Comparison of ENCODE assay signal across 38 mouse cellular contexts in genomic region chr8:21912554-21912953, GRCm38 (mm10). TPM values are rescaled to one million over a fixed set of nuclear protein-coding genes. Genes with fewer than 3 reads are reported as not detected.
"Had no signal": no experiment of that assay in that cellular context is flagged by ENCODE, and none has a peak within 500 bp of the region (broad histone marks: within the 10 kb centered on the region; RNA-seq: fewer than 3 reads in every experiment).

No protein-coding gene starts in this region.

- H3K36me3 ChIP-seq: embryonic facial prominence, embryonic 10.5 days; embryonic facial prominence, embryonic 12.5 days; embryonic facial prominence, embryonic 13.5 days; embryonic facial prominence, embryonic 15.5 days; forebrain, embryonic 10.5 days; forebrain, embryonic 12.5 days; forebrain, embryonic 15.5 days; heart, embryonic 10.5 days had no signal

- H3K4me2 ChIP-seq: embryonic facial prominence, embryonic 12.5 days; embryonic facial prominence, embryonic 13.5 days; embryonic facial prominence, embryonic 15.5 days; forebrain, embryonic 12.5 days; forebrain, embryonic 13.5 days; forebrain, embryonic 15.5 days had no signal

- H3K9me3 ChIP-seq: embryonic facial prominence, embryonic 10.5 days; embryonic facial prominence, embryonic 12.5 days; embryonic facial prominence, embryonic 13.5 days; embryonic facial prominence, embryonic 15.5 days; forebrain, embryonic 10.5 days; forebrain, embryonic 12.5 days; forebrain, embryonic 13.5 days; forebrain, embryonic 15.5 days; heart, embryonic 10.5 days had no signal

- DNase-seq: cerebellum, adult 9-11 months; cerebellum, postnatal 10 days; cerebellum, postnatal 14 days; cerebellum, postnatal 25 days; cerebellum, postnatal 36 days; embryo, embryonic 11 days; forebrain, postnatal 0 days; gastrocnemius, adult 2 months; gastrocnemius, postnatal 10 days; gastrocnemius, postnatal 14 days; gastrocnemius, postnatal 25 days; gastrocnemius, postnatal 36 days; heart, adult 11 months; heart, adult 18-20 months; heart, adult 2 months had no signal

- ATAC-seq: forebrain, embryonic 13.5 days; forebrain, embryonic 14.5 days; forebrain, embryonic 15.5 days; forebrain, embryonic 16.5 days; forebrain, postnatal 0 days had no signal

- H3K4me3 ChIP-seq: embryonic facial prominence, embryonic 10.5 days; embryonic facial prominence, embryonic 12.5 days; embryonic facial prominence, embryonic 13.5 days; embryonic facial prominence, embryonic 15.5 days; erythroblast, embryonic 14.5 days; forebrain, embryonic 10.5 days; forebrain, embryonic 12.5 days; forebrain, embryonic 13.5 days; forebrain, embryonic 15.5 days; gastrocnemius, adult 2 months; heart, adult 2 months; heart, embryonic 10.5 days had no signal

- H3K4me1 ChIP-seq: embryonic facial prominence, embryonic 10.5 days; embryonic facial prominence, embryonic 12.5 days; embryonic facial prominence, embryonic 13.5 days; embryonic facial prominence, embryonic 15.5 days; forebrain, embryonic 10.5 days; forebrain, embryonic 12.5 days; forebrain, embryonic 13.5 days; forebrain, embryonic 15.5 days; heart, embryonic 10.5 days had no signal

- H3K27ac ChIP-seq: embryonic facial prominence, embryonic 10.5 days; embryonic facial prominence, embryonic 12.5 days; embryonic facial prominence, embryonic 13.5 days; embryonic facial prominence, embryonic 15.5 days; forebrain, embryonic 10.5 days; forebrain, embryonic 12.5 days; forebrain, embryonic 13.5 days; forebrain, embryonic 15.5 days; gastrocnemius, adult 2 months; heart, adult 2 months; heart, embryonic 10.5 days had no signal

- H3K9ac ChIP-seq: embryonic facial prominence, embryonic 12.5 days; embryonic facial prominence, embryonic 13.5 days; embryonic facial prominence, embryonic 15.5 days; forebrain, embryonic 12.5 days; forebrain, embryonic 13.5 days; forebrain, embryonic 15.5 days; forebrain, postnatal 0 days had no signal

- H3K27me3 ChIP-seq: embryonic facial prominence, embryonic 12.5 days; embryonic facial prominence, embryonic 13.5 days; embryonic facial prominence, embryonic 15.5 days; forebrain, embryonic 12.5 days; forebrain, embryonic 13.5 days; forebrain, embryonic 15.5 days had no signal

RNA-seq across cellular contexts. Expression of gene Defb11, which starts 6.3 kb away (rescaled TPM):
- total RNA-seq: common myeloid progenitor, adult 5-6 weeks; forebrain, postnatal 0 days; gastrocnemius, adult 18-20 months; gastrocnemius, adult 2 months; gastrocnemius, postnatal 10 days; gastrocnemius, postnatal 14 days; gastrocnemius, postnatal 25 days; gastrocnemius, postnatal 36 days; gastrocnemius, postnatal 4 days; granulocyte monocyte progenitor cell, adult 5-6 weeks; heart, adult 18-20 months; heart, adult 2 months; heart, adult 8-10 months had no signal
- polyA plus RNA-seq: cortical plate, adult 2 months; embryonic facial prominence, embryonic 11.5 days; embryonic facial prominence, embryonic 12.5 days; embryonic facial prominence, embryonic 13.5 days; embryonic facial prominence, embryonic 15.5 days; erythroblast, embryonic 14.5 days; forebrain, embryonic 10.5 days; forebrain, embryonic 11.5 days; frontal cortex, adult 2 months; heart, adult 2 months; heart, embryonic 10.5 days had no signal

RNA-seq across cellular contexts. Expression of gene Defb15, which starts 20.0 kb away (rescaled TPM):
- total RNA-seq: common myeloid progenitor, adult 5-6 weeks; forebrain, postnatal 0 days; gastrocnemius, adult 18-20 months; gastrocnemius, adult 2 months; gastrocnemius, postnatal 10 days; gastrocnemius, postnatal 14 days; gastrocnemius, postnatal 25 days; gastrocnemius, postnatal 36 days; gastrocnemius, postnatal 4 days; granulocyte monocyte progenitor cell, adult 5-6 weeks; heart, adult 18-20 months; heart, adult 2 months; heart, adult 8-10 months had no signal
- polyA plus RNA-seq: cortical plate, adult 2 months; embryonic facial prominence, embryonic 10.5 days; embryonic facial prominence, embryonic 11.5 days; embryonic facial prominence, embryonic 12.5 days; embryonic facial prominence, embryonic 13.5 days; embryonic facial prominence, embryonic 14.5 days; embryonic facial prominence, embryonic 15.5 days; erythroblast, embryonic 14.5 days; forebrain, embryonic 10.5 days; forebrain, embryonic 11.5 days; forebrain, embryonic 12.5 days; forebrain, embryonic 13.5 days; forebrain, embryonic 14.5 days; forebrain, embryonic 15.5 days; forebrain, embryonic 16.5 days; forebrain, postnatal 0 days; frontal cortex, adult 2 months; heart, adult 2 months; heart, embryonic 10.5 days had no signal

RNA-seq across cellular contexts. Expression of gene Defb35, which starts 25.6 kb away (rescaled TPM):
- total RNA-seq: common myeloid progenitor, adult 5-6 weeks; forebrain, postnatal 0 days; gastrocnemius, adult 18-20 months; gastrocnemius, adult 2 months; gastrocnemius, postnatal 10 days; gastrocnemius, postnatal 14 days; gastrocnemius, postnatal 25 days; gastrocnemius, postnatal 36 days; gastrocnemius, postnatal 4 days; granulocyte monocyte progenitor cell, adult 5-6 weeks; heart, adult 18-20 months; heart, adult 2 months; heart, adult 8-10 months had no signal
- polyA plus RNA-seq: cortical plate, adult 2 months; embryonic facial prominence, embryonic 10.5 days; embryonic facial prominence, embryonic 11.5 days; embryonic facial prominence, embryonic 12.5 days; embryonic facial prominence, embryonic 13.5 days; embryonic facial prominence, embryonic 14.5 days; embryonic facial prominence, embryonic 15.5 days; erythroblast, embryonic 14.5 days; forebrain, embryonic 10.5 days; forebrain, embryonic 11.5 days; forebrain, embryonic 12.5 days; forebrain, embryonic 13.5 days; forebrain, embryonic 14.5 days; forebrain, embryonic 15.5 days; forebrain, embryonic 16.5 days; forebrain, postnatal 0 days; frontal cortex, adult 2 months; gonadal fat pad, adult 2 months; heart, adult 2 months; heart, embryonic 10.5 days had no signal

RNA-seq across cellular contexts. Expression of gene Defb9, which starts 27.3 kb away (rescaled TPM):
- total RNA-seq: common myeloid progenitor, adult 5-6 weeks; forebrain, postnatal 0 days; gastrocnemius, adult 18-20 months; gastrocnemius, adult 2 months; gastrocnemius, postnatal 10 days; gastrocnemius, postnatal 14 days; gastrocnemius, postnatal 25 days; gastrocnemius, postnatal 36 days; gastrocnemius, postnatal 4 days; granulocyte monocyte progenitor cell, adult 5-6 weeks; heart, adult 18-20 months; heart, adult 2 months; heart, adult 8-10 months had no signal
- polyA plus RNA-seq: cortical plate, adult 2 months; embryonic facial prominence, embryonic 10.5 days; embryonic facial prominence, embryonic 11.5 days; embryonic facial prominence, embryonic 12.5 days; embryonic facial prominence, embryonic 13.5 days; embryonic facial prominence, embryonic 14.5 days; embryonic facial prominence, embryonic 15.5 days; erythroblast, embryonic 14.5 days; forebrain, embryonic 10.5 days; forebrain, embryonic 11.5 days; forebrain, embryonic 12.5 days; forebrain, embryonic 13.5 days; forebrain, embryonic 14.5 days; forebrain, embryonic 15.5 days; forebrain, embryonic 16.5 days; frontal cortex, adult 2 months; heart, adult 2 months; heart, embryonic 10.5 days had no signal

RNA-seq across cellular contexts. Expression of gene Defb13, which starts 34.0 kb away (rescaled TPM):
- total RNA-seq: common myeloid progenitor, adult 5-6 weeks; forebrain, postnatal 0 days; gastrocnemius, adult 18-20 months; gastrocnemius, adult 2 months; gastrocnemius, postnatal 10 days; gastrocnemius, postnatal 14 days; gastrocnemius, postnatal 25 days; gastrocnemius, postnatal 36 days; gastrocnemius, postnatal 4 days; granulocyte monocyte progenitor cell, adult 5-6 weeks; heart, adult 18-20 months; heart, adult 2 months; heart, adult 8-10 months had no signal
- polyA plus RNA-seq: cortical plate, adult 2 months; embryonic facial prominence, embryonic 10.5 days; embryonic facial prominence, embryonic 11.5 days; embryonic facial prominence, embryonic 12.5 days; embryonic facial prominence, embryonic 13.5 days; embryonic facial prominence, embryonic 14.5 days; embryonic facial prominence, embryonic 15.5 days; erythroblast, embryonic 14.5 days; forebrain, embryonic 10.5 days; forebrain, embryonic 11.5 days; forebrain, embryonic 12.5 days; forebrain, embryonic 13.5 days; forebrain, embryonic 14.5 days; forebrain, embryonic 15.5 days; forebrain, embryonic 16.5 days; forebrain, postnatal 0 days; frontal cortex, adult 2 months; heart, adult 2 months; heart, embryonic 10.5 days had no signal
